Mouse (Mus musculus) thymus, postnatal 25 days (tissue): ENCODE results near the gene Dnah8.

Experiments
- DNase-seq: peaks from one replicate; pipeline ENCODE4 v3.0.0; 2022

Dnah8 gene

DNA sequence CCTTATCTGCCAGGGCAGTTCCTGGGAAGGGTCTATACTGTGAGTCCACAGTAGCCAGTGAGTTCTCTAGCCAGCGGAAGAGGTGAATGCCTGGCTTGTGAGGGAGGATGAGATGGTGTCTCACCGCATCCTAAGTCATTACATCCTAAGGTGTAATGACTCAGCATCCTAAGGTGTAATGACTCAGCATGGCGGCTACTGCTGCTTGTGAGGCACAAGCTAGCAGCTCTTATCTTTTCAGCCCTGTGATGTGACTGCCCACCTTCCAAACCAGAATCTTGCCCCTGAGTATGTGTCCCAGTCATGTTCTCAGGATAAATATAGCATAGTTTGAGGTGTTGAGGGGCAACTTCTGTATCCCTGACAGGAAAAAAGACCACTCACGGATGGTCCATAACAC is 211.3 kb downstream of the Dnah8 start:
- no peak for DNase-seq

DNA sequence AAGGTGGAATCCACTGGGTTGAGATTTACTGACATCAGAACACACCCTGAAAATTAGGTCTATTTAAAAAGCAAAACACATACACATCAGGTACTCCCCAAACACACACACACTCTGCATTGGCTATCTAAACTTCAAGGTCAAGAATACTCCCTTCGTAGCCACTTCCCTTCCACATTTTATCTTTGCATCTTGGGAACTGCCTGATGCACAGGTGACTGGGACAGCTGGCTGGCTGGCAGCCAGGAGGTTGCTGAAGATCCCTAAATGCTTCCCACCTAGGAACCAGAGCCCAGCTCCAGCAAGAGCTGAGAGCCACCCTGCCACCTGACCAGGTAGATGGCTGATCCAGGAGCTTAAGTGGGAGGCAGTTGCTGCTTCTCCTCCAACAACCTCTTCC is 212.9 kb downstream of the Dnah8 start:
- no peak for DNase-seq

DNA sequence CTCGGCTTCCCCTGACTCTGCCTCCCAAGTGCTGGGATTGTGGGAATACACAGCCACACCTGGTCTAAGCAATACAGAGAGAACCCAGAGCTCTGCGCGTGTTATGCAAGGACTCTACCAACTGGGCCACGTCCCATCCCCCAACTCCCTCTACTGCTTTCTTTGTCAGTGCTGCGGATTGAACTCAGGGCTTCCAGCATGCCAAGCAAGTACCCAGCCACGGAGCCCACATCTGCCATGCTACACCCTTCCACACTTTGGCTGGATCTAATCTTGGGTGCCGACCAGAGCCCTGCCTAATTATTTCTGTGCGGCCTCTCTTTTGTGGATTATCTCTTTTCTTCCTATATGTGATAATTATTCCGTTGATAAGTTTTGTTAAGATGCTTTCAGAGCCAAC is 215.9 kb downstream of the Dnah8 start:
- no peak for DNase-seq

DNA sequence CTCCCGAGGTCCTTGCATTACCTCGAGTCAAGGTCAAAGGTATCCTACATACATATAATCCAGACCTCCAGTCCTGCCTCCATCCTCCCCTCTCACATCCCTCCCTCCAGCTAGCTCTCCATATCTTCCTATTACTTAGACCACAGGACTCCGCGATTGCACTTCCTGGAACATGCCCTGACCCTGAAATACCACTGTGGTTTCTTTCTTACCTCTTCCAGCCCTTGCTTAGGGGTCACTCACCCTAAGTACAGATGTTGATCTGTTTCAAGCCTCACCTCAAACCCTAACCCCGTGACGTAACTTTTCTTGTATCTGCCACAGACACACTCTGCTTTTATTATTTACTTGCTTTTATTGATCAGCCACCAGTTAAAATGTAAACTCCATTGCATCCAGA is 218.2 kb downstream of the Dnah8 start:
- no peak for DNase-seq

DNA sequence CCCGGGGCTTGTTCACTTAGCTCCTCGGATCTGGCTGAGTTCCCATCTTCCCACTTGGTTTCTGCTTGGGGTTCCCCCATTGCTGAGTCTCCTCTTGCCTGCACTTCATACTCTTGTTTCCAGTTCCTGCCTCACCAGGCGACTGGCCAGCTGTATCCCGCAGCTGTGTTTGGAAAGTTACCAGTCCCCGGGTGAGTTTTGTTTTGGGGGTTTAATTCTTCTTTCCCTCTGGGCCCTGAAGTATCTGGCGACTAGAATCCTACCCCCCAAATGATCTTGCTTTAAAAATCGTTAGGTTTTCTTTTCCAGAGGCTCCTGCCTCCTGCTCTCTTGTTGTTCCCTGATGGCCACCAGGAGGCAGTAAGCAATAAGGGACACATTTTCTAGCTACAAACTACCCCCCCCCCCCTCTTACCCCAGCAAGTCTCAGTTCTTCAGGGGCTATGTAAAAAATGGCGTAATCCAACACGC is 220.2 kb downstream of the Dnah8 start:
- DNase-seq, result peak; percentile 16

DNA sequence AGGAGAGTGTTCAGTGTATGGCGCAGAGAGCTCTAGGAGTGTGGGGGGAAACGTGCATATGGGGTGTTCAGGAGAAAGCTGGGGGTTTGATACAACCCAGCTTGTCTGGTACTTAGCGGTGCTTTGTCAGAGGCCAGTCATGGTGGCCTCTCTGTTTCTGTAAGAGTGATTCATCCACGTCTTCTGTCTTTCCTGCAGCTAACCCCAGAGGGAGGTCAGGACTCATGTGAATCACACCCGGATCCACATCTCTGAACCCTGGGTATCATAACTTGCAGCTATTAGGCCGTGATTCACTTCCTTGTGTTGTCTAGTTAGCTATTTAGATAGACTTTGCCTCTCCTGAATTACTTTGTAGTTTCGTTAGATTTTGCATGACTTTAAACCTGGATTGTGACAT is 223.3 kb downstream of the Dnah8 start:
- DNase-seq, result no peak

DNA sequence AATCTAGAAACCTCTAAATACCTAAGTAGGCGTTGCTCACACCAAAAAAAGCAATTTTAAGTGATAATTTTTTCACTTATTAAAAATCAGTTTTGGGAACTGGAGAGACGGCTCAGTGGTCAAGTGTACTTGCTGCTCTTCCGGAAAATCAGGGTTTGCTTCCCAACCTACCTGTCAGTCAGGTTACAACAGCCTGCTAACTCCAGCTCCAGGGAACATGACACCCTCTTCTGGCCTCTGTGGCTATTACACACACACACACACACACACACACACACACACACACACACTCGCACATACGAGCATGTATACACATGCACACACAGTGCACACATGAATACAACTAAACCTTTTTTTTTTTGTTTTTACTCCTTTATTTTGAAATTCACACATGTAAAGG is 223.9 kb downstream of the Dnah8 start:
- no peak for DNase-seq

DNA sequence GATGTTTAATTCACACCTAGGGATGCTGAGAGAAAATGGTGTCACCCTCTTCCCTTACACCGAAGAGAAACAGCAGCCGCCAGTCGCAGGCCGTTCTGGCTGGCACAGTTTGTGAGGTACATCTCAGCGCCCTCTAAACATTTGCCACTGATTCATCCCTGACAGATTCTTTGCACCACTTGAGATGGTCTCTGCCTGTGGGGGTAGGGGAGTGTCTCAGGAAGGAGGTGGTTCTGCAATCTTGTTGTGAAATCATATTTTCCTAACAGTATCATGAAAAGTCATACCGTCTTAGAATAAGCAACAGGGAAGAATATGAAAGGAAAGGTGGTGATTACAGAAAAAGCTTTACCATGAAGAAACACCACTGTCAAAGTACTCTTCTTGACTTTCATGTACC is 224.7 kb downstream of the Dnah8 start:
- DNase-seq, result no peak

DNA sequence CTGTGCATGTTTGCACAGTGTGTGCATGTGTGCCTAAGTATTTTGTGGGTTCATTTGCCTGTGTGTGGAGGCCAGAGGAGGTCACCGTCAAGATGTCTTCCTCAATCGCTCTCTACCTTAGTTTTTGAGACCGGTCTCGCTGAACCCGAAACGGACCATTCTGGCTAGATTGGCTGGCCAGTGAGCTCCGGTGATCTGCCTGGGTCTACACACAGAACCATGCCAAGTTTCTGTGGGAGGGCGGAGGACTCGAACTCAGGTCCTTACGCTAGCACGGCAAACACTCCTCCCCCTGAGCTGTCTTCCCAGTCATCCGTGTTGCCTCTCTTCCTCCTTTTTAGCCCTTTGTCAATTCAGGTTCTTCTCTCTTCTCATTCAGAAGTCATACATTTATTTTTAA is 225.7 kb downstream of the Dnah8 start:
- DNase-seq, result no peak

DNA sequence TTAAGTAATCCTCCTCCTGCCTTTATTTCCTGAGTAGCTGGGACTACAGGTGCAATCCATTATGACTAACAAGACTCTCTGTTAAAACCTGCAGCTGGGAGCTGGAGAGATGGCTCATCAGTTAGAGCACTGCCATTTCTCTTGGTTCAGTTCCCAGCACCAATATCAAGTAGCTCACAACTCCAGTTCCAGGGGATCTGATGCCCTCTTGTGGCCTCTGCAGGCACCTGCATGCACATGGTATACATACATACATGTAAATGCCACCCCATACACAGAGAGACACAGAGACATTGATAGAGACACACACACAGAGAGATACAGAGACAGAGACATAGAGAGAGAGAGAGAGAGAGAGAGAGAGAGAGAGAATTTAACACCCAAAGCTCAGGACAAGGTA is 228.2 kb downstream of the Dnah8 start:
- no peak for DNase-seq

DNA sequence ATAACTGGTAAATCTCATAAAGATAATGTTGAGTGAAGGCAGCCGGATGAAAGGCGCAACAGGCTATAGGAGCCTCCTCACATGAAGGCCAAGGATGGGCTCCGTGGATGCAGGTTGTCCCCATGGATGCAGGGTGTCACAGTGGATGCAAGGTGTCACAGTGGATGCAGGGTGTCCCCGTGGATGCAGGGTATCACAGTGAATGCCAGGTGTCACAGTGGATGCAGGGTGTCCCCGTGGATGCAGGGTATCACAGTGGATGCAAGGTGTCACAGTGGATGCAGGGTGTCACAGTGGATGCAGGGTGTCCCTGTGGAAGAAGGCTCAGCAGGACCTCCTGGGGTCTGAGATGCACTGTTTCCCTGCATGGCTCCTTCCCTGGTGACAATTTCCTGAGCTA is 233.2 kb downstream of the Dnah8 start:
- DNase-seq, result no peak

DNA sequence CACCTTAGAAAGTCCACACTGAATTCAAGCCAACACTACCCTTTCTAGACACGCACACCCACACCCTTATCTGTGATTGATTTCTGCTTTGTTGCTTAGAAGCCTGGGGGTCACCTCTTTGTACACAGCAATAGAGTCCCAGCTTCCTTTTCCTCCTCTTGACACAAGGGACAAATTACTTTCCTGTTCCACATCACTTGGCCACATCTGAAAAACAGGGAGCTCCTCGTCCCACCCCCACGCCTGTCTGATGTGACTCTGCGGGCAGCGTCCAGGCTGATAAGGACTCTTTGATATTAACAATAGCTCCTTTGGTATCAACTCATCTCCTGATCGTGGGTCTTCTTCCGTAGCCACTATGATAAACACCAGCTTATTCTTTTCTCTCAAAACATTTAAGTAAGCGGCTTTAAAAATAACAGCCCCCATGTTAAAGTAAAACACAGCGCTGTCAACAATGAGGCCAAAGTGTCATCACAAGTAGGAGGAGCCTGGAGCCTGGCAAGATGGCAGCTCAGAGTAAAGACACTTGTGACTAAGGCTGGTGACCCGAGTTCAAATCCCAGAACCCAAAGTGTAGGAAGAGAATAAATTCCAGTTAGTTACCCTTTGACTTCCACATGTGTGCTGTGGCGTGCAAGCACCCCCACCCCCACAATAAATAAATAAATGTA is 234.6 kb downstream of the Dnah8 start:
- DNase-seq, result no peak

DNA sequence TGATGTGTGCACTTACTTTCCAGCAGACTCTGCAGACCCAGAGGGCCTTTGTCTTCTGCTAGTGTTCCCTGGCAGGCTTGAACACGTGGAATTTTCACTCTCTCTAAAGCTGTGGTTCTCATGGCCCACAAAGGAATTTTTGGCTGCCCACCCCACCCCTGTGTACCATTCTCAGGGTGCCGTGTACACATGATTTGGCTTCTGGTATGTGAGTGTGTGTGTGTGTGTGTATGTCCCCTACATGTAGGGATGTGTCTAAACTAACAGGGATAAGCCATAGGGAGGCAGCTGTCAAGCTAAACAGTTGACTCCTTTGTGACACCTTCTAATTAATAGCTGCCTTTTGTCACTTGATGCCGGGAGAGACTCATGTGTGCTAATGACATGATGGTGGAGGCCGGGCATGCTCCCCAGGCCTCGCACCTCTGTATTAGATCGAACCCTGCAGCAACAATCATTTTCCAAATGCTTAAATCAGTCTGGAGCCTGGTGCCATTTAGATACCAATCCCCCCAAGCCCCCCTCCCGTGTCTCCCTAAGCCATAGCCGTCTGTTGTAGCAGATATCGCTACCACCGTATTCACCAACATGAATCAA is 235.9 kb downstream of the Dnah8 start:
- no peak for DNase-seq

DNA sequence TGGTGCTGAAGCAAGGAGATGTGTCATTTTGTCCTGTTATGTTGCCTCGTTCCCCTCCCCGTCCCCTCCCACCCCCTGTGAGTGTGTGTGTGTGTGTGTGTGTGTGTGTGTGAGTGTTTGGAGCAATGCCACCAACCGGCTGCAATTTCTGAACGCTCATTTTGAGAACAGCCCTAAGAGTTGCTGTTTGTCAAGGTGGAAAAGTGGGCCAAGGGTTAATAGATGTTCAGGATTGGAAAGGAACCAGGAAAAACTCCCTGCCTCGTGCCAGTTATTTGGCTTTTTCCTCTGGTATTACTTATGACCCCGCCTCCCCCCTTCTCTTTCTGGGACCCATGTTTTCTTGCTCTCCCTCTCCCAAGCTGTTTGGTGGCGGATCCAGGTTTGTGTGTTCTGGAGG is 236.5 kb downstream of the Dnah8 start:
- no peak for DNase-seq

DNA sequence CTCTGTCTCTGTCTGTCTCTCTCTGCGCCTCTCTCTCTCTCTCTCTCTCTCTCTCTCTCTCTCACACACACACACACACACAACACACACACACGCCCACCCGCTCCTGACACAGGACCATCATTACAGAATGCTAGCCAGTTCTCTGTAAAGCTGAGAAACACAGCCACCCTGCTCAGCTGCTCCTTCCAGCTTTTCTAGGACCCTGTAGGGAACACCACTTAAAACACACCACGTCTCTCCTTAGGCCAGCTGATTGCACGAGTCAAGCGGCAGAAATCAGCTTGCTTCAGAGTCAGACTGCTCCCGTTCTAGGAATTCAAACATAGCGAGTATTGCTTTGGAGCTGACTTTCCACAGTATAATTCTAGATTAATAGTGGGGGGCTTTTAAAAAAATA is 242.1 kb downstream of the Dnah8 start:
- DNase-seq, result no peak

DNA sequence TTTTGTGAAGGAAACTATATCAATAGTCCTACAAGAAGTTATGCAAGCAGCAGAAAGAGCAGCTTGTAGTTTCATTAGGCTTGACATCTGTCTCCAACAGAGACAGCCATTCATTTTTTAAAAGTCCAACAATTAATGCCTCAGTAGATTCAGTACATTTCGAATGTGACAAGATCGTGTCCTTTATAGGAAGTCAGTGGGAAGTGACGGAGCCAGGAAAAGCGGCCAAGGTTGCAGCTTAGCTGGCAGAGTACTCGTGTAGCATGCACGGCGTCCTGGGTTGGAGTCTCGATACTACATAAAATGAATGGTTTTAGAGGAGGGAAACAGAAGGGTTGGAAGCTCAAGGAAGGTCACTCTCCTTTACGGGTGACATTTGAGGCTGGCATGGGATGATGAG is 242.8 kb downstream of the Dnah8 start:
- no peak for DNase-seq

DNA sequence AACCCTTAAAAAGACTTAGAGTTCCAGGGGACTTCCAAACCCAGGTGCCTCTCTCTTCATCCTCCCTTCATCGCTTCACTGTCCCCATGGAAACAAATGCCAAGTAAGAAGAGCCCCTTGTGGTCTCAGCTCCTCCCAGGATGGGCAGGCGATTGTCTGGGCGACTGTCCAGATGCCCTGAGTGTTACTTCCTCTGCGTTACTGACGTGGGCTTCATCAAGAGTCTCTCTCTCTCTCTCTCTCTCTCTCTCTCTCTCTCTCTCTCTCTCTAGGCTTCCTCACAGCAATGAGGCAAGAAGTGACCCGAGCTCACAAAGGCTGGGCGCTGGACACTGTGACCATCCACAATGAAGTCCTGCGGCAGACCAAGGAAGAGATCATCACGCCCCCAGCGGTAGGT is 246.9 kb downstream of the Dnah8 start:
- DNase-seq, result no peak

DNA sequence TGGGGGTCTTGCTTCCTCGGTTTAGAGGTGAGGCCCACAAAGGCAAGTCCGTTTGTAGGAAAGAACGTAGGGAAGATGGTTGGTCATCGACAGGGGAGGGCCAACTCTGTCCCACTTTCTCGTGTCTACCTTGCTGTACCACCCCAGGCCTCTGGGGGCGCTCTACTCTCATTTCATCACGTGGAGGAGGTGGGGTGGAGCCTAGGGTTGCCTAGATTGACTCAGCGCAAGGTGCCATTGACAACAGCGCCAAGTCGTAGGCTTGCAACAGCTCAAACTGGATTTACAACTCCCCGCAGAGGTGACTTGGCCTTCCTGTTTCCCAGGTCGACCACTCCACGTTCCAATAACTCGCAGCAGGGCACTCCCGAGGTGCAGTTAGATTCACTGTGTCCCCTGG is 250.1 kb downstream of the Dnah8 start:
- no peak for DNase-seq

DNA sequence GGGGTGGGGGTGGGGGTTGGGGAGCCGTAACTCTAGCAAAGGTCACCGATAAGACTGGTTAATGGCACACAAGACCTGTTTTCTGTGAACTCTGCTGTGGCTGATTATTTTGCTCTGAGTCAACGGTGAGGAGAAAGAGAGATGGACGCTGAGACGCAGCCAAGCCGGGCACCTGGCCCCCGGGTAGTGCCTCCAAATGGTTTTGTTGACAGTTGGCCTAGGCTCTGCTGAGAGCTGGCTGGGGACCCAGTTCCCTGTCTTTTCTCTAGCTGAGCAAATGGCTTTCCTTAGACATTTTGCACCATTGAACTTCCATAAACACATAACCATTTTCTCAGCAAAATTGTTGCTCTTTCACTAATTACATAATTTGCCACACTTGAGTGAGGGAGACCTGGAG is 253.3 kb downstream of the Dnah8 start:
- DNase-seq, result no peak

DNA sequence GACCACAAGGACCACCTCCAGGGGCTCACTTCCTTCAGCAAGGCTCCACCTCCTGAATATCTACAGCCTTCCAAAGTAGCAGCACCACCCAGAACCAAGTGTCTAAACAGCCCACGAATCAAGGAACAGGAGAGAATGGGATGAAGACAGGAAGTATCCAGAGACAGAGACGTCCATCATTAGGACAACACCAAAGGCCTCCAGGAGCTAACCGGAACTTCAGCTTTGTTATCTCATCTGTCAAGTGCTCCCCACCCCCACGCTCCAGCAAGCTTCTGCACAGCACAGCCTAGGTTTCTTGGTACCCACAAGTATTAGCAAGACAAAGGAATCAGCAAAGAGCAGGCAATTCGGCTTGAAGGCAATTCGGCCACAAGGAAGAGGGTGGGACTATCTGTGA is 254.5 kb downstream of the Dnah8 start:
- DNase-seq, result no peak

DNA sequence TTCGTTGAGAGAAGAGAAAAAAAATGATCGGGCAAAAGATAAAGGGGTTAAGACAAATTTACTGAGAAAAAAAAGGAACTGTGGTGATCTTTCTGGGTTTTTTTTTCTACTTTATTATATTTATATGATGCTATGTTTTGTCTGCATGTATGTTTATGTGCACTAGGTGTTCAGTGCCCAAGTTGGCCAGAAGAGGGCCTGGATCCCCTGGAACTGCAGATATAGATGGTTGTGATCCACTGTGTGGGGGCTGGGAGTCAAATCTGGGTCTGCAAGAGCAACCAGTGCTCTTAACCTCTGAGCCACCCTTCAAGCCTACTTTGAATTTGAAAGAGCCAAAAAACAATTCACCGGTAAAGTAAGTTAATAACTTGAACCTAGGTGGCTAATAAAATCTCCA is 256.2 kb downstream of the Dnah8 start:
- no peak for DNase-seq

DNA sequence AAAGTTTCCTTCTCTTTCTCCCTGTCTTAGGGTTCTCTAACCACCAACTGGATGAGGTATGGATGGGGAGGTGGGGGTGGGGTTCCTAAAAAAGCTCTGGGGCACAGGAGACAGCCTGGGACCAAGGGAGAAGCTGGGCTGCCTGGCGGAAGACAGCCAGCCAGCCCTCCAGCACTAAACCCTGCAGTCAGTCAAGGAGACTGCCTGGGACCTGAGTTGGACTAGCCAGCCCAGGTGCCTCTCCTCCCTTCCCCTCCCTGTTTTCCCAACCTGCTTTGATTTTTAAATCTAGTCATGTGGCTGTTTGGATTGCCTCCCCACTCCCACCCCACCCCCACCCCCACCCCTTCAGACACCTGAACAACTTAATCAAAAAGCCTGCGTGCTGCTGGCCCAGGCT is 256.8 kb downstream of the Dnah8 start:
- DNase-seq, result no peak

DNA sequence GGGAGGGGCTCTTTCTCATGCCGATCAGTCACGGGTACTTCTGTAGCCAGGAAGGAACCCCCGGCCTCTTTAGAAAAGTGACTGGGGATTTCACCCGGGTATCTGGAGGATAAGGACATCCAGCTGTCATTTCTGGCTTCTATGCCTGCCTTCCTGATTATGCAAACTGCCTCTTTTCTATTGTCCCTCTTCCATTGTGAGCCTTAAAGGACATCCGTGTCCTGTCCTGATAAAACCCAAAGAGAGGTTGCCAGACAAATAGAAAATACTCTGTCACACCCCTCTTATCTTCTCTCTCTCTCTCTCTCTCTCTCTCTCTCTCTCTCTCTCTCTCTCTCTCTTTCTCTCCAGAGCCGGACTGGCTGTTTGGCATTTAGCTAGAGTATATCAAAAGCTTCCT is 258.1 kb downstream of the Dnah8 start:
- no peak for DNase-seq

DNA sequence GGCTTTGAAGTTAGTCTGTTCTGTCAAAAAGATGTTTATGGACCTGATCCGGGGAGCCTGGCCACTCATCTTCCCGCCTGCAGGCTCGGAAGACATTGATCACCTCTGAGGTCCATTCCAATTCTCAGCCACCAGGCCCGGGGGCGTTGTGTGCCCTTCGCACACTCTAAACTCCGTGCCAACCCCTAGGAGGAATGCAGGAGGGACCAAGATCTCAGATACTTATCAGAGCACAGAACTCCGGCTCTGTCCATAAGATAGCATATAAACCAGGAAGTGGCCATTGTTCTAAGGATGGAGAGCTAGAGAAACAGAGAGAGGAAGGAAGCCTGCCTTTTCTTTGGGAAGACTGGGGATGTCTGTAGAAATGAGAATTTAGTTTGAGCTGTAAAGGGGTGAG is 259.4 kb downstream of the Dnah8 start:
- DNase-seq, result no peak

DNA sequence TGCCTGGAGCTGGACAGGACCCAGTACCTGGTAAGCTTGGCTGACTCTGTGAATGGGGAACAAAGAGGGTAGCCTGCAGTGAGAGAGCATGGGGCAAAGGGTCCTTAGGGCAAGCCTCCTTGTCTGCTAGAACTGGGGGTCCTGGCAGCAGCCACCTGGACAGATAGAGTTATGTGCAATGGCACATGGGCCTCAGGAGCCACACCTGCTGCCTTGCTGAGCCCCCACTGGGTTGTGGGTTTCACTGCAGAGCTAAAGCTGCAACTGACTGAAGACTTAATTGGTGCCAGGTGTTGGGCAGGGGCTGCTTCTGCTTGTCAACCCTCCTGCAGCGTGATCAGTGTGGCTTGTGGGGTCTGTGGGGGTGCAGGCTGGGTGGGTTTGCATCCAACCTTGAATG is 267.9 kb downstream of the Dnah8 start:
- peak; percentile 56 for DNase-seq
